Mouse (Mus musculus): Measurements from ENCODE around the gene Vps13d.

Gene Vps13d

GRCm38 (mm10) chr4:145033392-145033791 is 161.4 kb downstream of the Vps13d start:
- DNase-seq: no peak

DNA sequence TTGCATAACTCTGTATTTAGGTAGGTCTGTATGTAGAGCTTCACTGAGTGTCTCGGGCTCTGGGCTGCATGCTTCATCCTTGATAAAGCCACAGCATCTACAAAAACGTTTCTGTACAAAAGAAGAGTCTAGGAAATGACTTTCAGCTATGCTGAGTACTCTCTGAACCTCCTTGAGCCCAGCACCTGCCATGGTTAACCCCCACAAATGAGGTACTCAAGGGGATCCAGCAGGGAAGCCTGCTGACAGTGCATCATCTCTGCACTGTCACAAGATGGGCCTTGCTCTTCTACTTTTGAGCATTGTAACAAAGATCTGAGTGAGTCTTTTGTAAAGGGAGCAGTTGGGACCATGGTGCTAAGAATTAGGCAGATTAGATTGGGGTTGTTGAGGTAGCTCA is 162.2 kb downstream of the Vps13d start:
- DNase-seq: no peak

DNA sequence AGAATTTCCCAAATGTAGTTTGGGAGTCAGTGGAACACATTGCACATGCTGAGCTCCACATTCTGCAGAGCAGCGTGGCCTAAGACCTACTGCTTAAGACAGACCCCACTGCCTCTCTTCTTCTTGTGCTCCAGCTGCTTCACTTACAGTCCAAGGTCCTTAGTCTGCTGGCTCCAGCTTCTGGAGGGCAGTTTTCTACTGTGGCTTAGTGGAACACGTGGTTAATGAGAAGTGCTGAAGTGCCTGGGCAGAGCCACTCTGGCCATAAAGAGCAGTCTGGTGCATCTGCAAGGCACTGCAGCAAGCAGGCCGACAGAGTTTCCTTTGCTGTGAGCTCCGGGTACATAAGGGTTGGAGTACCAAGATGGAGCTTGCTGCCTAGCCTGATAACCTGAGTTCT is 163.3 kb downstream of the Vps13d start:
- DNase-seq: no peak

DNA sequence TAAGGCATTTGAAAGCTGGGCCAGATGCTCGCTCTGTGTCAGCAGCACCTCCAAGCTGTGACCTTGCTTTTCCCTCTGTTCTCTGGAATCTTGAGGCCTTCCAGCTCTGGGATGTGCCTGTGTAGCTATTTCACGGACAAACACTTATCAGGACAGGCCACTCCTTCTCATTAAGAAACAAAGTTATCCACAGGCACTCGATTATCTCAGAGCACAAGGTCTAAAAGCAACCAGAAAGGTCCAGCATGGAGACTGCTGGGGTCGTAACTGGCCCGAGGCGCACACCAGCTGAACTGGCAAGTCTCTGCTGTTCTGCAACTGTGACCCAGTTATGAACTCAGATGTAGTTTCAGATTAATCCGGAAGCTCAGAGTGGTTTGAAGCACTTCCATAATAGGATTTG is 168.4 kb downstream of the Vps13d start:
- DNase-seq: no peak

- peak; percentile 47 for DNase-seq
Measured at GRCm38 (mm10) chr4:145025409-145025762, 169.4 kb downstream of the Vps13d start.

- no peak for DNase-seq
Measured at GRCm38 (mm10) chr4:145024694-145025408, 170.0 kb downstream of the Vps13d start.

- DNase-seq: no peak
Measured at GRCm38 (mm10) chr4:145023911-145024310, 170.9 kb downstream of the Vps13d start.

DNA sequence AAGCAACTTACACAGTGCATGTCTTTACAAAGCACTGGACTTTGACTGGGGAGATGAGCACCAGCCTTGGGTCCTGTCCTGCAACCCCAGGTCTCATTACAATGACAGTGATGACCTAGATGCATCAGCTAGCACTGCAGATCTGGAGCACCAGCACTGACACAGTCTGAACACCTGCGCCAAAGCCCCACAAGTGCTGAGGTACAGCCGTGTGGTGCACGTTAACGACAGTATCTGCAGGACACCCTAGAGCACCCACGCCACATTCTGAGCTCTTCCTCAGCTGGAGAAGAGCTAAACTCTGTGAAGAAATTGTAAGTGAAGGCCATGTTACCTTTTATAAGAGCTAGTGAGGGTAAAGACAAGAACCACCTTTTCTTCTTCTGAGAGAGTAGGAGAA is 172.0 kb downstream of the Vps13d start:
- no peak for DNase-seq

DNA sequence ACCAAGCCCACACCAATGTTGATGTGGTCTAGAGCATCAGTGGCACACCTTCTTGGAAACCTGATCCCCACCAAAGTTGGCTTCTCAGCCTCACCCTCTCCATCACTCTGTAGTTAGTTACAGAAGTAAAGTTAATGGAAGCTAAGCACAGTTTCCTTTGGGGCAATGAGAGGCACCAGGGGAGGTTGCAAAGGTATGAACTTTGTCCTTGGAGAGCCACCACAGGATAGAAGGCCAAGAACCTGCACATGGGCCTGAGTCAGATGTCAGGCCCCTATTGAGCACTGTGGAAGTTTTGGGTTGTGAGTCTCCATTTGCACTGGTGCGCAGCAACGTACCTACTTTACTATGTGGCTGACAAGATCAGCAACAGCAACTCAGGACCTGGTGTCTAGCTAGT is 172.6 kb downstream of the Vps13d start:
- no peak for DNase-seq

DNA sequence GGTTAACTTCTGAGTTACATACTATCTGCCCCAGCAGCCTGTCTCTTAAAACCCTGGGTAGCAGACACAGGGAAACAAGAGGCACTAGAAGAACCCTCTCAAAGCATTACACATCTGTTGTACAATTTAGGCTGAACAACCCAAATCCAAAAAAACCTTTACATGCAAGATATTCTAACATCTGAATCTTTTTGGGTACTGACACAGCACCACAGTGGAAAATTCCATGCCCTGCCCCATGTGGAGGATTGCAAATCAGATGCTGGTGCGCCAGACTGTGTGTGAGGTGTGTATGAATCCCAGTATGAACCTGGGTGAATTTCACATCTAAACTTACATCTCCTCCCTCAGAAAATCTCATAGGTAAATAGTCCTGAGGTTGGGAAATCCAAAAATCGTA is 174.4 kb downstream of the Vps13d start:
- DNase-seq: no peak

DNA sequence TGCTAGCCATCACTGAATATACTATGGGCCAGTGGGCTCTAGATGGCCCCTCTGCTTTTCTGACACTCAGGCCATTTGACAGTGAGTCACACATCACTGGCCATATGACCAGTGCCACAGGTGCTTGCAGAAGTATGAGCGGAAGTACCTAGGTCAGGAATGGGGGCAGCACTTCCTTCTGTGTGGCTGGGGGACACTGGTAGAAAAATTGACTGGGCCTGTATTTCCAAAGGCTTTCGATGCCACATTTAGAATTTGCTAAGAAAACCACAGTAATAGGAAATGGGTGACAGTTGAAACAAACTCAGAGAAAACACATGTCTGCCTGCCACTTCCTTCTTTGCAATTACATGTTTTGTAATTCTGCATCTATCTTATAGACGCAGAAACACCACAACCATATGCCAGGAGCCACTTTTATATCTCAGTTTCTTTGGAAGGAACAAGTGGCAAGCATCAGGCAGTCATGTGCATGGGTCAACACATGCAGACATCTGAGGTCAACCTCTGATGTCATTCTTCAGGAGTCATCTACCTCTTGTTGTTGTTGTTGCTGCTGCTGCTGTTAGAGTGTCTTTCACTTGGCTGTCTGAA is 175.6 kb downstream of the Vps13d start:
- DNase-seq: no peak

- DNase-seq: peak; percentile 63
Measured at GRCm38 (mm10) chr4:145017745-145018144, 177.1 kb downstream of the Vps13d start.

GRCm38 (mm10) chr4:145016669-145017068 is 178.1 kb downstream of the Vps13d start:
- DNase-seq: no peak

DNA sequence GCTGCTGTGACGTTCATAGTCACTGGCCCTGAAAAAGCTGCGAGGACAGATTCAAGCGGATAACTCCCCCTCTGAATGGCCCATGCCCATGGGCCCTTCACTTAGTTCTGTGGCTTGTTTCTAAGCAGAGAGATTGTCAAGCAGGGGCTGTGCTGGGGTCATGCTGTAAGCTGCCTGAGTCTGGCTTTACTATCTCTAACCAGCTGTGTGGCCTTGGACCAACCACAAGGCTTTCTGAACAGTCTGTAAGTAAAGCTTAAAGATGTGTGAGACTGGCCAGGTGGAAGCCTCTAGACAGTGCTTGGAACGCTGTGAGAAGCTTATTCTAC is 180.2 kb downstream of the Vps13d start:
- DNase-seq: no peak

- no peak for DNase-seq
Measured at GRCm38 (mm10) chr4:145013760-145014631, 180.8 kb downstream of the Vps13d start.

DNA sequence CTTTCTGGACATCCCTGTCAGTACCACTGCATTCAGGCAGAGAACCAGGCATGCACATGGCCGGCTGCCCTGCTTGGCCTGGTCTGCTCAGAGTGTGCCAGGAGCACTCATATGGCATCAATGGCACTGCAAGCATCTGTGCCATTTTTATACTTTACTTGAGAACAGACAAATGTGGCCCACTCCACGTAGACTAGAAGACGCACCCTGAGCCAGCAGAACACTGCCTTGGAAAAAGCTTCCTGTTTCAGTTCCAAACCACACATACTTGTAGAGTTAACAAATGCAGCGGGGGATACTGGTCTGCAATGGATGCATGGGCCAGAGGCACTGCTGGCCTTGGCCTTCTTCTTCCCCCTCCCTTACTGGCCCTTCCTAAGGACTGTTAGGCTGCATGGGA is 181.6 kb downstream of the Vps13d start:
- DNase-seq: no peak

DNA sequence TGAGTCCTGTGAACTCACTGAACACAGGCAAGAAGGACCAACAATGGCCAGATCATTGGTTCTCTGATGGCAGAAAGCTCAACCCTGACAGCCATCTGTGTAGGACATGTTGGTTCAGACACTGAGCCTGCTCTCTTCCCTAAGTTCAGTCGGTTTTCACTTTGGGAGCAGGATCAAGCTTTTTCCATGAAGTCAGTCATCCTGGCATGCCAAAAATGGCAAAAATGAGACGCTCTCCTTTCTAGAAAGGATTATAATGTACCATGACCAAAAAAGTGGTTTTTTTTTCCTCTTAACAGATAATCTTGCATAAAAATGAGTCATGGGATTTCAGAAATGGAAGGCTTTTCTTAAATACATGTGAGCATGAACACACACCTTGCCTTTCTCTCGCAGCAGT is 183.6 kb downstream of the Vps13d start:
- DNase-seq: no peak

DNA sequence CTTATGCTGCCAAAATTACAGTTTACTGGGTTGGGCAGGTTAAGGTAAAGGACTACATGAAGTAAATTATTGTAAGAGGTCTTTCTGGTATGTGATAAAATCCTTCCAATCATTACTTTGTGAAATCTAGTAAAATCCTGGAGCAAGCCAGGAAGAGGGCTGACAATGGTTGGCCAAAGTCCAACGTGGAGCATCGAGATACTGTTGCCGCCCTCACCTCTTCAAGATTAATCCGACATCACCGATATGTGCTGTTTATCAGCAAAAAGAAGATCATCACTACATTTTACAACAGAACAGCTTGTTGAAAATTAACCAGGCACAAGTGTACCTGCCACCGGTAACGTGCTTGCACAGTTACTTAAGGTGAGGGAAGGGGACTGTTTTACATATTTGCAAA is 184.9 kb downstream of the Vps13d start:
- no peak for DNase-seq

DNA sequence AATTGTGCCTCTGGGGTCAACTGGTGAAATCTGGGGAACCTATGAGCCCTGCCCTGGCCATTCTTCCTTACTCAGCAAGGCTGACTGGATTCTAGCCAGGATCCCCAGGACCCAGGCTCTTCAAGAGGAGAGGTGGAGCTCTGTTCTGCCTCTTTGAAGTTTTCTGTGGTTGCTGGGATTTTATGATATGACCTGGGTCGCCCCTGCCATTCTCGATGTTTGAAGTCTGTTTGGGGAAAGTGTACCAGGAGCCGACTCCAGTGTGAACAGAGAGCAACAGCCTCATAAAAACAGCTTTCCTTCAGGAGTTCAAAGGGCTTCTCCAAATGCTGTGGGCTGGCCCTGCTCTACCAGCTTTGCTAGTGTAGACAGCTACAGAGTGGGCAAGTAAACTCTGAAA is 185.4 kb downstream of the Vps13d start:
- no peak for DNase-seq

DNA sequence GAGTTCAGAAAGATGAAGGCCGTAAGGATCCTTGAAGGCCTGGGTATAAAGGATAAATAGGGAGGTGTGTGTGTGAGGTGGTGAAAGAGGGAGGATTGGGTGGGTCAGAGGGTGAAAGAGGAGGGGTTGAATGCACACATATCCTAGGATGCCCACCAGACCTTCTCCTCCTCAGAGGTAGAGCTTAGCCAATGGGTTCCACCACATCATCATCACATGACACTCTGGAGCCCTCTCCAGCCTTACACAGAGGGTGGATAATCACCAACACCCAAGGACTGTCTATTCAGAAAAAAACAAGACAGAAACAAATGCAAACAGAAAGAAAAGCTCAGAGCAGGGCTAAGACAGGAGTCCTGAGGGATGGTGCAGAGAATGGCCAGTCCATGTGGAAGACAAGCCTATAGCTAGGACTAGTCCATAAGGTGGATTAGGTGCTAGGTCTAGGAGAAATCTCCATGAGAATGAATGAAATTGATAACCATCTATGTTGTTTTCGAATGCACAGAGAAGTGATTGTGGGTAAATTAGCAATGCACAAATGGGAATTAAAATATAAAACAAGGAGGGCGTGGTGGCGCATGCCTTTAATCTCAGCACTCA is 188.8 kb downstream of the Vps13d start:
- no peak for DNase-seq

DNA sequence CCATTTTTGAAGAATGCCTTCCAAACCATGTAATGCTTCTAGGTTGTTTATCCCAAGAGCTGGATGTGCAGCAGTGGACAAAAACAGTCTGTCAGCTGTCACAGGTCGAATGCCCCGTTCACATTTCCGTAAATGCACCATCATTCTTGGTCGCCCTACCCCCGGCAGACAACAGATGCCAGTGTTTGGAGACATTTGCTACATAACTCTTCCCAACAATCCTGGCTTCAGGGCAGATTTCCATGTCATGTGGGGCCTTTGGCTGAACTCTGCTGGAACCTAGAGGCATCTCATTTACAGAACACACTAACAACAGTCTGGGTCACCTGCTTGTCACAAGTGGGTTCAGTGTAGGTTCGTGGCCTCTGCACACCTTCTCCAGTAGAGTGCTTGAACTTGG is 190.6 kb downstream of the Vps13d start:
- no peak for DNase-seq

- DNase-seq: no peak
Measured at GRCm38 (mm10) chr4:145002733-145003132, 192.1 kb downstream of the Vps13d start.

DNA sequence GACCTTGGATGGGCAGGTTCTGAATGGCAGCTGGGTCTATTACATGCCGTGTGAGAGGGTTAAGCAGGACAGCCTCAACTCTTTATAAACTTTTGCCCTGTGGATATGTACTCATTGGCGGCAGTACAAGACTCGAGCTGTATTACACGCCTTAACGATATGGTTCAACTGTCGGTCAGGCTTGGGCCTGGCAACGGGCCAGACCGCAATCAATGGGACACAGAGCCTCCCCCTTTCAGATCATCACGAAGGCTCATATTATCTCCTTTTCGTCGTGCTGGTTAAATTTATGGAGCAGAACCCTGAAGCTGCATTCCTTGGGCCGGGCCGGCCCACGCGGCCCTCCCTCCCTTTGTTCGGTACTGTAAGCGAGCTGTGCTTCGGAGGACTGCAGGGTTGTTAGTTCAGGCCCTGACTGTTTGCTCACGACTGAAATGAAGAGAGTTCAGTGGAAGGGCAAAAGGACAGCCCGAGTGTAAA is 194.9 kb downstream of the Vps13d start:
- DNase-seq: no peak

DNA sequence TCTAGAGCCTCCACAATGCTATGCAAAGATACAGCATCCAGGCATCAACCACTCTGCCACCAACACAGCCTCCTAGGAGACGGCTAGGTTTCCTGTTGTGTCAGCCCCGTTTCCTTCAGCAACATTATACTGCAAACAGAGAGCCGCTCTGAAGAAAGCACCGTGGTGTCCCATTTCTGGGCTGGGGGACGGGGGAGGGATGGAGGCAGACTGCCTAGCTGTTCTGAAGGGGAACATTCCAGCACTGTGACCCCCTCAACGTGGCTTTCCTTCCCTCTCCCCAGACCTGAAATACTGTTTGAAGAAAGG is 195.3 kb downstream of the Vps13d start:
- DNase-seq: no peak
